Mouse (Mus musculus): ENCODE measurements around the gene Samd4b.

Gene Samd4b

GRCm38 (mm10) chr7:28377190-28378065, 220.5 kb downstream of the Samd4b start:
- DNase-seq (ENCODE audit: low spot score): no peak

DNA sequence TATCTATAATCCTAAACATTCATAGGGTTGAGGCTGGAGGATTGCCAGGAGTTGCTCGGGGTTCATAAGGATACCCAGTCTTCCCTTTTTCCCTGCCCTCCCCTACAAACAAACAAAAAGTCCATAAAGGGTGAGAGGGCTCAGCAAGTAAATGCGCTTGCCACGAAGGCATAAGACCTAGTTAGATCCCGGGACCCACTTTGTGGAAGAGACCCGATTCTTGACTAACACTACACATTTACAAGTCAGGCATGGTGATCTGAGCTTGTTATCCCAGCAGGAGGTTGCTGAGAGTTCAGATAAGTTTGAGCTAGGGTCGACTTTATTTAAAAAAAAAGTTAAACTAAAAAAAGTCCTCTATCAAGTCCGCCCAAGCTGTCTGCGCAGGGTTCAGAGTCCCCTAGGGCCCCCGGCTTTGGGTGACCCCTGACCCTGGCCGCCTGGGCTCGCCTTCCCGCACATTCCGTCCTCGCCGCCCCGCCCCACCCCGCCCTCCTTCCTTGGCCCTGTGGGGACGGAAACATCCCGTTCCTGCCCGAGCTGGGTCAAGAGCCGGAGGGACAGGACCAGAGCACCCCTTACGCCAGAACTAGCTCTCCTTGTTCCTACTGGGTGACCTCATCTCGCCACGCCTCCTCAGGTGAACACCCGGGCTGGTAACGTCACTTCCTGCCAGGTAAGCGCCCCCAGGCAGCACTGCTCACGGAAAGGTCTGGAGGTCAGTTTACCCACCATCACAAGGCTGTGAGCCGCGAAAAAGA, 221.8 kb downstream of the Samd4b start:
- peak; percentile 72 for DNase-seq (ENCODE audit: low spot score)

DNA sequence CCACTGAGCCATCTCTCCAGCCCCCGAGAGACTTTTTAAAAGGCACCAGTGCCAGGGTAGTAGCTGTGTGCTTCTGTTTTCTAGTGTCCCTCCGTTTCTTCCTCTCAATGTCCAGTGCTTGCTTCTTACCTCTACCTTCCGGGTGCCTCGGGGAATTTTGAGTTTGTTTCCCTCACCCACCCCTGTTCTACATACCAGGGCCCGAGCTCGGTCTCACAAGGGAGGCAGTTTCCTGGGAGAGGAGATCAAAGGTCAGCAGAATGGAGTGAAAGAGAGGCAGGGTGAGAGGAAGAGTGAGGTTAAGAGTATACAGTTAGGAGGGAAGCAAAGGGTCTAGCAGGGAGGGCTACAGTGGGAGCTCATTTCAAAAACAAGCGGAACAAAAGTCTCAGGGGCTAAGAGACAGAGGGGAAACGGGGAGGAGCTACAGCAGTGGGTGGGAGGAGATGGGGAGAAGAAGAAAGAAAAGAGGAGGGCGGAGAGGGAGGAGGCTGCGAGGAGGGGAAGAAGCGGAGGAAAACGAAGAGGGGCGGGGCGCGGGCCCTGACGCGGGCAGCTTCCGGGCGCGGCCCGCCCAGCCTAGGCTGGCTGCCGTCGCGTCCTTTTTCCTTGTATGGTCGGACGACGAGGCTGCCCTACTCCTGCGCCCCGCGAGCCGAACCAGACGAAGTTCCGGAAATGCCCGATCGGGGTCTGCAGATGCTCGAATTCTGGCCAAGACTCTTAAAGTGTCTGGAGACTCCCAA, 222.6 kb downstream of the Samd4b start:
- DNase-seq (ENCODE audit: low spot score): peak; percentile 96

GRCm38 (mm10) chr7:28374647-28375046, 223.3 kb downstream of the Samd4b start:
- DNase-seq (ENCODE audit: low spot score): no peak

- no peak for DNase-seq (ENCODE audit: low spot score)
Observed at GRCm38 (mm10) chr7:28373891-28374495, 224.0 kb downstream of the Samd4b start.

DNA sequence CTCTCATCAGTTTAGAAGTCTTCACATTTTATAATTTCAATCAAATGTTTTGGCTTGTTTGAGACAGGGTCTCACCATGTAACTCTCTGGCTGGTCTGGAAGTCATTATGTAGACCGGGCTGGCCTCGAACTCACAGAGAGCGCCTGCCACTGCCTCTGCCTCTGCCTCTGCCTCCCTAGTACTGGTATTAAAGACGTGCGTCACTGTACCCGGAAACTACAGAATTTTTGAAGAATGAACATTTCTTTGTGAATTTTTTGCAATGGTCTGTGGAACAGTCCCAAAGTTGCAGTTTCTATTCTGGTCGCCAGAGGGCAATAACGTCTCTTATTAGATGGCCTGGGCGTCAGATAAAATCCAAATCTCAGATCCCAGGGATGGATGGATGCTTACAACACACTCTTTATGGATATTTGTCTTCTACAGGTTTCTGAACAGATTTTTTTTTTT, 224.8 kb downstream of the Samd4b start:
- DNase-seq (ENCODE audit: low spot score): peak; percentile 95

DNA sequence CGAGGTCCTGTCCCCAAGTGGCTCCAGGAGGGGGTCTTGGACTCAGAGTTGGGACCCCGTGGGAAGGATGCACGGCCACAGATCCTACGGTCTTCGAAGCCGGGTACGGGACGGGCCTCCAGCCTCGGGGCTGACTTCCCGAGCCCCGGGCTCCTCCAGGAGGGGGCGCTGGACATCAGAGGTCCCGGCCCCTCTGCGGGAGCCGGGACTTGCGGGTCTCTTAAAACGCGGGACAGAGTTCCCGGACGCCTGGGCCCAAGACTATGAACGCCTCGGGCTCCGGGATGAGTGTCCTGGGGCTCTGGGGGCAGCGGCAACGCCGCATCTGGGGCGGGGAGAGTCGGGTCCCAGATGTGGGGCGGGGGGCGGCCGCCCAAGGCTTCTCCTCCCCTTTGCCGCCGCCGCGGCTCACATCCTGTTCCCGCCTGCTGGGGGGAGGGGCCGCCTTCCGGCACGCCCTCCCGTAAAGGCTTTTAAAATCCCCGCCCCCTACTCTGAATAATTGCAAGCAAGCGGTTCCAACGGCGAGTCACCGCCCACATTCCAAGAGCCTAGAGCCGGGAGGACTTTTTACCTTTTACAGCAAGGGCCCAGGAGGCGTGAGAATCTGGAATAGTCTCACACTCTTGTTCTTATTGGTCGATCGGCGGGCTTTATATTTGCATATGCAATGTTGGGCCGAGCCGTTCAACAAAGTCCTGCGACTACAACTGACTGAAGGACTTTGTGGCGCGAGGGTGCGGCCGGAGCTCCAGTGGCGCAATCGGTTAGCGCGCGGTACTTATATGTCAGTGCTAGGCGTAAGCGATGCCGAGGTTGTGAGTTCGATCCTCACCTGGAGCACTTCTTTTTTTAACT, 225.5 kb downstream of the Samd4b start, which contains the start of gene Plekhg2:
TSS of gene Plekhg2 (minus strand) at position 349 of the 858 bp plus-strand sequence.
- peak; percentile 100 for DNase-seq (ENCODE audit: low spot score)

DNA sequence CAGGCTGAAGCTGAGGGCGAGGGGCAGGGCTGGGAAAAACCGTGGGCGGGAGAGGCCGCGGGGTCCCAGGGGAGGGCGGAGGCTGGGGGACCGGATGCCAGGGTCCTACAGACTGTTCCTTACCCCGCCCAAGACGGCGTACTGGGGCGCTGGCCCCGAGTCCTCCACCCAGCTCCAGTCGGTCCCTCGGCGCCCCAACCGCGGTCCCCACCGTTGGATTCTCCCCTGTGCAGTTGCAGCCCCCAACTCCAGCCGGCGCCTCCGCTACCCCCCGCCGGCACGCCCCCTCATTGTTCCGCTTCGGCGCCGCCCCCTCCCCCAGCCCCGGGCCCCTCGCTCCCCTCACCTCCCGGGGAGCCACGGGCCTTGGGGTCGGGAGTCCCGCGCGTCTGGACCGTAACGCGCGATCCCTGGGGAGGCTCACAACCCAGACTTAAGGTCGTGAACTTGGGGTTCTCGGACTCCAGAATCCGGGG, 226.4 kb downstream of the Samd4b start:
- DNase-seq (ENCODE audit: low spot score): peak; percentile 72

- no peak for DNase-seq (ENCODE audit: low spot score)
Observed at GRCm38 (mm10) chr7:28370977-28371513, 226.9 kb downstream of the Samd4b start.

- no peak for DNase-seq (ENCODE audit: low spot score)
Observed at GRCm38 (mm10) chr7:28370051-28370450, 227.9 kb downstream of the Samd4b start.

GRCm38 (mm10) chr7:28368276-28368920, 229.5 kb downstream of the Samd4b start:
- no peak for DNase-seq (ENCODE audit: low spot score)

- DNase-seq (ENCODE audit: low spot score): no peak
Observed at GRCm38 (mm10) chr7:28367663-28368275, 230.2 kb downstream of the Samd4b start.

- DNase-seq (ENCODE audit: low spot score): no peak
Observed at GRCm38 (mm10) chr7:28362441-28363060, 235.4 kb downstream of the Samd4b start.

DNA sequence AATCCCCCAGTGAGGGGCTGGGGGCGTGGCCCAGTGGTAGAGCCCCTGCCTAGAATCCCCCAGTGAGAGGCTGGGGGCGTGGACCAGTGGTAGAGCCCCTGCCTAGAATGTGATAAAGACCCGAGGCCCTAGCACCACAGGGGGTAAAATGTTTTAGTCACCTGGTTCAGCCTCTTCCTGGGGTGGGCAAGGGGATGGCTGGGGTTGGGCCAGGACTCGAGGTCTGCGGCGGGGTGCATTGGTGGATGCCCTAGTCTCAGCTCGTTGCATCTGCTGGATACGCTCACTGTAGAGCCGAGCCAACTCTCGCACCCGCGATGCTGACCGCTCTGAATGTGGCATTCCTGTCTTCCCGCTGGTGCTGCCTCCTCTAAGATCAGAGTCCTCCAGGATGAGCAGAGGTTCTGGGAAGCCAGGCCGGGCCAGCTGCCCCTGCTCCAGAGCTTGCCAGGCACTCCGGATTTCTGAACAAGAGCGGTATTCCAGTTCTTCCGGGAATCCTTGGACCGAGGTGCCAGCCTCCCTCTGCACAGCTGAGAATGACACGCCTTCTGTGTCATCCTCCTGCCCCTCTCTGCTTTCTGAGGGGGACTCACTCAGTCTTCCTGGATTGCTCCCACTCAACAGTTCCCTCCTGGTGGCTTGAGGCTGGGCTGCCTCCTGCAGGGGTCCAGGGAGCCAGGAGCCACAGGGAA, 236.2 kb downstream of the Samd4b start:
- DNase-seq (ENCODE audit: low spot score): no peak

DNA sequence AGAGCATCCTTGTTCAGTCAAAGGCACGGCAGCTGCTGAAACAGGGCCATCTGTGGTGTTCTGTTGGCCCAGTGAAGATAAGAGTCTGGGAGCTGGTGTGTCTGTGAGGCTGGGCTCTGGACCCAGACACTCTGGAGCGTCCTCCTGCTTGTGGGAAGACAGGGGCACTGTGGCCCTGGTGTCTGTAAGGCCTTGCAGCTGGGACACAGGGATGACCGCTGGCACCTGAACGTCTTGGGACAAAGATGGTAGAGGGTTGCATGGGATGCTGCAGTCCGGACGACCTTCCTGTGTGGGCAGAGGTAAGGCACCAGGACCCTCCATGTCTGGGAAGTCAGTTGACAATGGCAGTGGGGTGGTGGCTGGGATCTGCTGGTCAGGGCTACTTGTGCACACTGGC, 237.7 kb downstream of the Samd4b start:
- no peak for DNase-seq (ENCODE audit: low spot score)

GRCm38 (mm10) chr7:28359854-28360253, 238.1 kb downstream of the Samd4b start:
- no peak for DNase-seq (ENCODE audit: low spot score)

DNA sequence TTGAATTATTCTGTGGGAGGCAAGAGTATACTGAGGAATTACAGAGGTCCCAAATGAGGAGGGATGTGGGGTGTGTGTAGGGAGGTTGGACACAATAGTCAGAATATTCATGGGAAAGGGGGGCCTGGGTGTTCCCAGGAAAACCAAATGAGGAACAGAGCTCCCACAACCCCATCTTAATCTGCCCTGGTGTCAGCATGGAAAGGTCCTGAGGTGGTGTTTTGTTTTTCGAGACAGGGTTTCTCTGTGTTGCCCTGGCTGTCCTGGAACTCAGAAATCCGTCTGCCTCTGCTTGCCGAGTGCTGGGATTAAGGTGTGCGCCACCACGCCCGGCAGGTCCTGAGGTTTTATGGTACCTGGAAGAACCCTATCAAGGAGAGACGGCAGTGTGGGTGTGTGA, 239.5 kb downstream of the Samd4b start:
- no peak for DNase-seq (ENCODE audit: low spot score)

DNA sequence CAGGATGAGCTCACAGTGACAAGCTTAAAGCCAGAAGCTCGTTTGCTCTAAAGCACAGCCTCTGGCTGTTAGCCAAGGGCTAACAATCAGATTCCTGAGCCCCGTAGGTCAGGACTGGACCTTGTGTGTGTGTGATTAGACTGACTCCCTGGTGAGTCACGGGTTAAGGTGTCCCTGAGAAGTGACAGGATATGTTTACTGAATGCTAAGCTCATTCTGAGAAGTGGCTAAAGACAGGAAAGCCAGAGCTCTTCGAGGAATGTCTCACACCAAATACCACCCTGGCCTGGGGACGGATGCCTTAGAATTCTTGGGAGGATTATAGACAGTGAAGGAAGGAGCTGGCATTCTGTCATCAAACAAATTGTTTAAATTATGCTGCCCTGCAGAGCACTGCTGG, 240.0 kb downstream of the Samd4b start:
- no peak for DNase-seq (ENCODE audit: low spot score)

All from embryo, embryonic 10.5 days (tissue).